Mouse (Mus musculus) right cerebral cortex, postnatal 36 days (tissue): ENCODE data around the gene Parm1.

Experiments used
- DNase-seq, 2 experiments: peaks; one replicate each; pipeline ENCODE4 v3.0.0; 2022; ENCODE audit warnings: low spot score in 2 of 2, mixed read lengths in 1 of 2

The Parm1 gene

GRCm38 (mm10) chr5:91574211-91574610 is 56.8 kb downstream of the Parm1 start:
- no peak for DNase-seq

- DNase-seq = no peak
Measured at GRCm38 (mm10) chr5:91578924-91579323, 61.5 kb downstream of the Parm1 start.

- DNase-seq = no peak
Measured at GRCm38 (mm10) chr5:91581799-91582198, 64.4 kb downstream of the Parm1 start.

- no peak for DNase-seq
Measured at GRCm38 (mm10) chr5:91586206-91586605, 68.8 kb downstream of the Parm1 start.

GRCm38 (mm10) chr5:91594083-91594482 is 76.7 kb downstream of the Parm1 start:
- DNase-seq = no peak

GRCm38 (mm10) chr5:91597216-91597615 is 79.8 kb downstream of the Parm1 start:
- DNase-seq = no peak

- no peak for DNase-seq
Measured at GRCm38 (mm10) chr5:91599801-91600200, 82.4 kb downstream of the Parm1 start.

- DNase-seq = no peak
Measured at GRCm38 (mm10) chr5:91603347-91603746, 85.9 kb downstream of the Parm1 start.

GRCm38 (mm10) chr5:91603787-91604439 is 86.5 kb downstream of the Parm1 start:
- no peak for DNase-seq

GRCm38 (mm10) chr5:91607234-91607633 is 89.8 kb downstream of the Parm1 start:
- no peak for DNase-seq

- no peak for DNase-seq
Measured at GRCm38 (mm10) chr5:91607841-91608240, 90.4 kb downstream of the Parm1 start.

- DNase-seq = no peak
Measured at GRCm38 (mm10) chr5:91609041-91609440, 91.6 kb downstream of the Parm1 start.

GRCm38 (mm10) chr5:91609511-91610300 is 92.3 kb downstream of the Parm1 start:
- no peak for DNase-seq

- DNase-seq = no peak
Measured at GRCm38 (mm10) chr5:91610499-91610898, 93.1 kb downstream of the Parm1 start.

- DNase-seq = no peak
Measured at GRCm38 (mm10) chr5:91611589-91611988, 94.2 kb downstream of the Parm1 start.

- DNase-seq = no peak
Measured at GRCm38 (mm10) chr5:91617331-91618233, 100.2 kb downstream of the Parm1 start.

GRCm38 (mm10) chr5:91618661-91619173 is 101.3 kb downstream of the Parm1 start:
- DNase-seq = no peak

- DNase-seq = no peak
Measured at GRCm38 (mm10) chr5:91621197-91621596, 103.8 kb downstream of the Parm1 start.

- DNase-seq = no peak
Measured at GRCm38 (mm10) chr5:91626823-91627222, 109.4 kb downstream of the Parm1 start.

GRCm38 (mm10) chr5:91629472-91629871 is 112.1 kb downstream of the Parm1 start:
- DNase-seq = no peak

GRCm38 (mm10) chr5:91651330-91651729 is 133.9 kb downstream of the Parm1 start:
- DNase-seq = no peak
